Mouse (Mus musculus): ENCODE measurements at regions not wholly inside any gene's neighbourhood (a gene's known extent, or its start where the extent isn't known, plus 50 kb on each side); places are given as distances from the start of the nearest gene placed in this dataset.
A peak's percentile ranks its signal among the peaks of the same experiment; 100 is the strongest.

DNA sequence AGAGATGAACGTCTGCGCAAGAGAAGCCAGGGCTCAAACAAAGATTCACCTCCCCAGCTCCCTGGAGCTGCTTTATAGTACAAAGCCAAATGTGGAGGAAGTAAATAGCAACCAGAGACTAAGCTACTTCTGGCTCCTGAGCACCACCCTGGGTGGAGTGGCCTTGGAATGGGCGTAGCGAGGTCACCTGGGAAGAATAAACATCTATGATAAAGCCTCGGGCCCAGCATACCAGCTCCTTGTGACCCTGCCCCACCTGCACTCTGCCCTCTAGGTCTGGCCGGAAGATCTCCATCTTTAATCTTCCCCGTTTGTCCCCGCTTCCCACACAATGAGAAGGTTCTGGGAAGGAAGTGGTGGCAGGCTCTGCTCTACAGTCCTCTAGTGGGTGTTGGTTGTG is 61.0 kb upstream of the Ptpn3 start:
- Histone ChIP-seq H3K27ac (ENCODE audit: low read length) (no peak overlapping the region), H3K27me3 (replicated peaks; ENCODE audit: insufficient read depth, low read length) (no peaks in the 10 kb centered on the region), H3K4me3 (ENCODE audit: low read depth, low read length) (no peak overlapping the region), H3K9me3 (ENCODE audit: low read length) (no peaks in the 10 kb centered on the region), H3K9ac (replicated peaks; ENCODE audit: low read depth) (no peak overlapping the region), H3K4me1 (ENCODE audit: insufficient read depth, low read depth, low read length) (no peaks in the 10 kb centered on the region), H3K4me2 (replicated peaks; ENCODE audit: low read depth, low read length) (no peak overlapping the region), H3K36me3 (ENCODE audit: insufficient read depth, low read length) (no peaks in the 10 kb centered on the region)
- DNase-seq (ENCODE audit: low spot score) (peak; percentile 17), ATAC-seq (peak; percentile 25; the same call in 1 of the 2 replicates)
- WGBS, result 49% methylated on average over 8 of the region's 8 CpGs
- no peak for TF ChIP-seq EP300 (IDR thresholded peaks at IDR 0.05)

DNA sequence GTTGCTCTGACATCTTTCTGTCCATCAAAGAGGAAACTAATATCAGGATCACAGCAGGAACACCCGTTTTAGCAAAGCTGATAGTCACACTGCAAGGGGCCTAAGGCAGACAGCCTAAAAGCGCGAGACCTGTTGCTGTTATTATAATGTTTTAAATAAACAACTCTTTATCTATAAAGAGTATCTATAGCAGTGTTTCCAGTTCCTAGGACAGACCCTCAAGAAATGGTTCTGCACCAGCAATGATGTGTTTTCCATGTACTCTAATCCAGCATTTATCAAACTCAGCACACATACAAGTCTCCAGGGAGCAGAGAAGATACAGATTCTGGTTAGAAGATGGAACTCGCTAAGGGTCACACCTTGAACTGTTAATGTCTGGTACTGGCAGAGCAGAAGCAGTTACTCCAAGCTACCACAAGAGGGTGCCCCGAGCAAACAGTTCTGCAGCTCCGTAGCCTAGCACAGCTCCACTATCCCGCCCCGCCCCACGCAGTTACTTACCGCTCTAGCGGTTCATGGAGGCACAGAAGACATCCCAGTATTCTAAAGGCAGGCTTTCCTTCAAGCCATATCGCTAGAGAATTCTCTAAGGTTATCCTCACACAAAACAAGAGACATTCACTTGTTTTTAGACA is 64.2 kb upstream of the Palm2 start:
- no peaks in the 10 kb centered on the region for H3K4me1 ChIP-seq (ENCODE audit: insufficient read depth, low read depth, low read length)
- no peak overlapping the region for H3K4me2 ChIP-seq (replicated peaks; ENCODE audit: low read depth, low read length)
- no peak overlapping the region for H3K4me3 ChIP-seq (ENCODE audit: low read depth, low read length)
- H3K36me3 ChIP-seq (ENCODE audit: insufficient read depth, low read length), result no peaks in the 10 kb centered on the region
- H3K27ac ChIP-seq (ENCODE audit: low read length), result no peak overlapping the region
- no peak overlapping the region for H3K9ac ChIP-seq (replicated peaks; ENCODE audit: low read depth)
- WGBS, result 10% methylated on average over 12 of the region's 12 CpGs
- TF ChIP-seq CTCF (IDR thresholded peaks at IDR 0.05) (peak; percentile 97), EP300 (IDR thresholded peaks at IDR 0.05) (no peak)
- H3K9me3 ChIP-seq (ENCODE audit: low read length), result no peaks in the 10 kb centered on the region
- no peaks in the 10 kb centered on the region for H3K27me3 ChIP-seq (replicated peaks; ENCODE audit: insufficient read depth, low read length)
- ATAC-seq (peak; percentile 77), DNase-seq (ENCODE audit: low spot score) (peak; percentile 91)

GRCm38 (mm10) chr4:57377872-57378271 is 56.2 kb upstream of the Palm2 start:
- Histone ChIP-seq H3K27ac (ENCODE audit: low read length) (no peak overlapping the region), H3K4me1 (ENCODE audit: insufficient read depth, low read depth, low read length) (no peaks in the 10 kb centered on the region), H3K27me3 (replicated peaks; ENCODE audit: insufficient read depth, low read length) (no peaks in the 10 kb centered on the region), H3K4me3 (ENCODE audit: low read depth, low read length) (no peak overlapping the region), H3K9me3 (ENCODE audit: low read length) (no peaks in the 10 kb centered on the region), H3K9ac (replicated peaks; ENCODE audit: low read depth) (no peak overlapping the region), H3K4me2 (replicated peaks; ENCODE audit: low read depth, low read length) (no peak overlapping the region), H3K36me3 (ENCODE audit: insufficient read depth, low read length) (no peaks in the 10 kb centered on the region)
- WGBS, result 45% methylated on average over 5 of the region's 5 CpGs
- TF ChIP-seq CTCF (IDR thresholded peaks at IDR 0.05) (no peak), EP300 (IDR thresholded peaks at IDR 0.05) (no peak)
- ATAC-seq (no peak), DNase-seq (ENCODE audit: low spot score) (no peak)

GRCm38 (mm10) chr4:57380063-57380800 is 53.8 kb upstream of the Palm2 start:
- H3K36me3 ChIP-seq (ENCODE audit: insufficient read depth, low read length), result no peaks in the 10 kb centered on the region
- WGBS, result 58% methylated on average over 9 of the region's 9 CpGs
- H3K9ac ChIP-seq (replicated peaks; ENCODE audit: low read depth), result no peak overlapping the region
- no peaks in the 10 kb centered on the region for H3K9me3 ChIP-seq (ENCODE audit: low read length)
- no peak overlapping the region for H3K27ac ChIP-seq (ENCODE audit: low read length)
- TF ChIP-seq CTCF (IDR thresholded peaks at IDR 0.05) (no peak), EP300 (IDR thresholded peaks at IDR 0.05) (no peak)
- H3K4me3 ChIP-seq (ENCODE audit: low read depth, low read length), result no peak overlapping the region
- ATAC-seq (no peak), DNase-seq (ENCODE audit: low spot score) (no peak)
- H3K27me3 ChIP-seq (replicated peaks; ENCODE audit: insufficient read depth, low read length), result no peaks in the 10 kb centered on the region
- no peak overlapping the region for H3K4me2 ChIP-seq (replicated peaks; ENCODE audit: low read depth, low read length)
- no peaks in the 10 kb centered on the region for H3K4me1 ChIP-seq (ENCODE audit: insufficient read depth, low read depth, low read length)

GRCm38 (mm10) chr4:57381306-57381705 is 52.7 kb upstream of the Palm2 start:
- TF ChIP-seq CTCF (IDR thresholded peaks at IDR 0.05) (no peak), EP300 (IDR thresholded peaks at IDR 0.05) (no peak)
- Histone ChIP-seq H3K4me1 (ENCODE audit: insufficient read depth, low read depth, low read length) (no peaks in the 10 kb centered on the region), H3K4me2 (replicated peaks; ENCODE audit: low read depth, low read length) (no peak overlapping the region)

More at GRCm38 (mm10) chr4:57381306-57381705, 52.7 kb upstream of the Palm2 start:
- H3K27me3 ChIP-seq (replicated peaks; ENCODE audit: insufficient read depth, low read length), result no peaks in the 10 kb centered on the region
- DNase-seq (ENCODE audit: low spot score) (no peak), ATAC-seq (no peak)
- H3K27ac ChIP-seq (ENCODE audit: low read length), result no peak overlapping the region
- H3K9ac ChIP-seq (replicated peaks; ENCODE audit: low read depth), result no peak overlapping the region
- no peaks in the 10 kb centered on the region for H3K9me3 ChIP-seq (ENCODE audit: low read length)
- WGBS, result 74% methylated on average over 4 of the region's 4 CpGs
- H3K36me3 ChIP-seq (ENCODE audit: insufficient read depth, low read length), result no peaks in the 10 kb centered on the region
- no peak overlapping the region for H3K4me3 ChIP-seq (ENCODE audit: low read depth, low read length)
